Mouse (Mus musculus) neural tube, embryonic 13.5 days (tissue): Measurements from ENCODE around the gene Arl15. TPM values are rescaled to one million over a fixed set of nuclear protein-coding genes. Genes with fewer than 3 reads are reported as not detected.

Experiments
- ATAC-seq: fragments of 200-750 bp; cut with Nextera tagmentation; 2 replicates; pipeline ENCODE4 v1.8.0; 2017; ENCODE audit warnings: low read depth, mild to moderate bottlenecking, moderate TSS enrichment, moderate library complexity
- H3K27ac ChIP-seq: fragments of 300-500 bp; sonication (generic); replicated peaks from 2 replicates; pipeline ENCODE4 v1.5.1; 2015; ENCODE audit warnings: moderate library complexity, mild to moderate bottlenecking, inconsistent platforms
- H3K27me3 ChIP-seq: fragments of 300-500 bp; sonication (generic); 2 replicates; pipeline ENCODE4 v1.6.1; 2015; ENCODE audit warnings: mild to moderate bottlenecking, inconsistent platforms
- H3K36me3 ChIP-seq: fragments of 300-500 bp; sonication (generic); 2 replicates; pipeline ENCODE4 v1.6.1; 2015; ENCODE audit warnings: mild to moderate bottlenecking, inconsistent platforms
- H3K4me1 ChIP-seq: fragments of 300-500 bp; sonication (generic); replicated peaks from 2 replicates; pipeline ENCODE4 v1.6.1; 2015; ENCODE audit warnings: inconsistent platforms
- H3K4me2 ChIP-seq: fragments of 300-500 bp; sonication (generic); 2 replicates; pipeline ENCODE4 v1.6.1; 2015; ENCODE audit warnings: inconsistent platforms, mild to moderate bottlenecking, moderate library complexity
- H3K4me3 ChIP-seq: fragments of 300-500 bp; sonication (generic); 2 replicates; pipeline ENCODE4 v1.5.1; 2015; ENCODE audit warnings: mild to moderate bottlenecking, inconsistent platforms
- H3K9ac ChIP-seq: fragments of 300-500 bp; sonication (generic); 2 replicates; pipeline ENCODE4 v1.6.1; 2015; ENCODE audit warnings: moderate library complexity, mild to moderate bottlenecking, inconsistent platforms
- H3K9me3 ChIP-seq: fragments of 300-500 bp; sonication (generic); 2 replicates; pipeline ENCODE4 v1.6.1; 2016; ENCODE audit warnings: inconsistent platforms
- WGBS: fragments of 180-500 bp; shearing (Covaris S2); methylation state at CpG from one replicate; pipeline ENCODE4 v1.1.7; 2015; 5-methylcytosine and 5-hydroxymethylcytosine counted together
- polyA plus RNA-seq: library from polyadenylated mRNA; unstranded; fragments of >200 nt; fragmentation: Nextera tagmentation; extraction: Ambion mirVana; gene quantifications from 2 replicates; pipeline ENCODE4 v1.2.1, GENCODE M21; 2015

Arl15 gene
- polyA plus RNA-seq, 1 experiment from 2014 or later, result 14.8 TPM

- no peaks in the 10 kb centered on the region for H3K9me3 ChIP-seq
- H3K36me3 ChIP-seq, result no peaks in the 10 kb centered on the region
- peaks cover 34% of the 10 kb centered on the region for H3K4me1 ChIP-seq
- H3K27ac ChIP-seq, result no peak overlapping the region
- H3K4me2 ChIP-seq, result no peak overlapping the region
- ATAC-seq, result no peak
- WGBS, result 42% methylated on average over 9 of the region's 9 CpGs
- no peak overlapping the region for H3K9ac ChIP-seq
- H3K4me3 ChIP-seq, result no peak overlapping the region
- no peaks in the 10 kb centered on the region for H3K27me3 ChIP-seq
These were observed 17.7 kb downstream of the Arl15 start for GRCm38 (mm10) chr13:113811910-113812592.

DNA sequence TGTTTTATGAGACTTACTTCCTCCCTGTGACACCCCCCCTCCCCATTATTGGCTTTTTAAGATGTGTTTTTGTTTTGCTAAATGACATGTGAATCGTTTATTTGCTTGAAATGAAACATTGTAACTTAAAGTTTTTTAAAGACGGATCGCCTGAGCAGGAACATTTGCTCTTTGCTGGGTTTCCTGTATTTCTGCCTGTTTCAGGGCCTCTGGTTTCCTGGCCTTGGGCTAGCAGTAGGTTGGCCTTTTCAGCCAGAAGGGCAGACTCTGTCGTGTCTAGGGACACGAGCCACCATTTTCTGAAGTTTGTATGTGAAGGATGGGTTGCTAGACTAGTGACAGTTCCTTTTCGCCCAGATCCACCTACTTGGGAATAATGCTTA lies 18.3 kb downstream of the Arl15 start:
- H3K9me3 ChIP-seq, result no peaks in the 10 kb centered on the region

GRCm38 (mm10) chr13:113814121-113814520 lies 19.8 kb downstream of the Arl15 start:
- no peaks in the 10 kb centered on the region for H3K27me3 ChIP-seq
- no peak overlapping the region for H3K4me3 ChIP-seq
- 80% methylated on average over 8 of the region's 8 CpGs for WGBS
- H3K9me3 ChIP-seq, result no peaks in the 10 kb centered on the region
- H3K9ac ChIP-seq, result no peak overlapping the region
- no peak overlapping the region for H3K27ac ChIP-seq
- H3K4me1 ChIP-seq, result peaks cover 34% of the 10 kb centered on the region
- H3K4me2 ChIP-seq, result no peak overlapping the region
- no peak for ATAC-seq
- H3K36me3 ChIP-seq, result no peaks in the 10 kb centered on the region

More for the DNA sequence above, 18.3 kb downstream of the Arl15 start:
- no peaks in the 10 kb centered on the region for H3K36me3 ChIP-seq
- no peak for ATAC-seq
- no peak overlapping the region for H3K4me2 ChIP-seq
- H3K27me3 ChIP-seq, result no peaks in the 10 kb centered on the region
- no peak overlapping the region for H3K27ac ChIP-seq
- H3K4me1 ChIP-seq, result peaks cover 34% of the 10 kb centered on the region
- no peak overlapping the region for H3K9ac ChIP-seq
- 53% methylated on average over 6 of the region's 6 CpGs for WGBS
- no peak overlapping the region for H3K4me3 ChIP-seq

GRCm38 (mm10) chr13:113815697-113816420 lies 21.6 kb downstream of the Arl15 start:
- WGBS, result 26% methylated on average over 15 of the region's 15 CpGs

DNA sequence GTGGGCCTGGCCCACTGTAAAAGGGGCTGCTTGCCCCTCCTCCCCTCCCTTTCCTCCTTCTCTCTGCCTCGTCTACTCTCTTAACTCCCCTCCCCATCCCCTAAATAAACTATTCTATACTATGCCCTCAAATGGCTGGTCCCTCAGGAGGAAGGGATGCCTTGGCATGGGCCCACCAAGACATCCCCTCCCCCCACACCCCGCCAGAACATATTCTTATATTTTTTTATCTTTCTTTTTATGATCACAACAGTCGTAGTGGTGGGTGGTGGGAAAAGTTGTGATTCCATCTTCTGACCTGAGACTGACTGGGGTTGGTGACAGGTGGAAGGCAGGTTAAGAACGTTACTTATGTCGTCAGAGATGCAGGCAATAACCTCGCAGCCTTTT lies 22.1 kb downstream of the Arl15 start:
- peak; percentile 48; the same call in 1 of the 2 replicates for ATAC-seq
- Histone ChIP-seq H3K27ac (no peak overlapping the region), H3K9me3 (no peaks in the 10 kb centered on the region), H3K4me1 (peaks cover 30% of the 10 kb centered on the region), H3K4me2 (no peak overlapping the region), H3K36me3 (no peaks in the 10 kb centered on the region), H3K4me3 (no peak overlapping the region), H3K9ac (no peak overlapping the region), H3K27me3 (no peaks in the 10 kb centered on the region)
- WGBS, result 49% methylated on average over 6 of the region's 6 CpGs

More at GRCm38 (mm10) chr13:113815697-113816420, 21.6 kb downstream of the Arl15 start:
- Histone ChIP-seq H3K9ac (no peak overlapping the region), H3K27me3 (no peaks in the 10 kb centered on the region), H3K9me3 (no peaks in the 10 kb centered on the region), H3K36me3 (no peaks in the 10 kb centered on the region), H3K4me1 (peaks cover 34% of the 10 kb centered on the region), H3K4me3 (no peak overlapping the region), H3K27ac (no peak overlapping the region), H3K4me2 (no peak overlapping the region)
- ATAC-seq, result peak; percentile 18; the same call in 1 of the 2 replicates

DNA sequence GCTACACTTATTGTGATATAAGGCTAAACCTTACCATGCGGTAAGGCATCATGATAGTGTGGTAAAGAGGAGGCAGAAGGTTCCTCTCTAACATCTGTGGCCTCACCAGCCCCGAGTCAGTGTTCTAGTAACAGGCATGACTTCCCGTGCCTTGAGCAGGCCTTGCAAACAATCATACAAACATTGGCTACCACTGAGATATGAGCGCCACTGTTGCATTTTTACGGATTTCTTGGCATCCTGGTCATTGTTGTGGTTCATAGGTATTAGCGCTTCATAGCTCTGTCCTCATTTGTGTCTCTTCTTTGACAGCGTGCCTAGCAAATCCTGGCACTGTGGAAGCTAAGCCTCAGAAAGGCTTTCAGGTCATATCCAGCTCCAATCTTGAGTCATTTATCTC lies 24.7 kb downstream of the Arl15 start:
- Histone ChIP-seq H3K4me3 (no peak overlapping the region), H3K9me3 (no peaks in the 10 kb centered on the region), H3K36me3 (no peaks in the 10 kb centered on the region), H3K27me3 (no peaks in the 10 kb centered on the region), H3K4me1 (peaks cover 17% of the 10 kb centered on the region), H3K27ac (no peak overlapping the region), H3K4me2 (no peak overlapping the region), H3K9ac (no peak overlapping the region)
- 95% methylated on average over 7 of the region's 7 CpGs for WGBS
- ATAC-seq, result no peak

GRCm38 (mm10) chr13:113820176-113820575 lies 25.9 kb downstream of the Arl15 start:
- peaks cover 14% of the 10 kb centered on the region for H3K4me1 ChIP-seq
- no peaks in the 10 kb centered on the region for H3K9me3 ChIP-seq
- H3K27ac ChIP-seq, result no peak overlapping the region
- H3K4me2 ChIP-seq, result no peak overlapping the region
- no peaks in the 10 kb centered on the region for H3K36me3 ChIP-seq
- H3K4me3 ChIP-seq, result no peak overlapping the region
- no peak for ATAC-seq
- WGBS, result 90% methylated on average over 3 of the region's 3 CpGs
- H3K9ac ChIP-seq, result no peak overlapping the region
- H3K27me3 ChIP-seq, result no peaks in the 10 kb centered on the region

DNA sequence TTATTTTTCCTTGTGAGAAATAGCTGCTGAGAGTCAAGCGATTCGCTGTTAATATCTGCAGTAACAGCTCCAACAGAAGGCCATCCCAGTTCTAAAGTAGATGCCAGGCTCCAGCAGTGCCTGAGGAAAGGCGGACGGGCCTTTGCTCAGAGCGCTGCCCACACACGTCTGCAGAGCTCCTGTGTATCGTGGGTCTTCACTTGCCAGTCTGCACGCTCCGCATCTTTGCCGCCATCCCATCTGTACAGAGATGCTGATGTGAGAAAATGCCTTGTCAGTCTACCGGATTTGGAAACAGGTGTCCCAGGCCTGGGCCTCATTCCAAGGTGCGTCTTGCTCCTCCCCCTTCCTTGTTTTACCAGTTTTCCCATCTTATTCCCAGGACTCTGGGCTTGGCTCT lies 27.6 kb downstream of the Arl15 start:
- Histone ChIP-seq H3K4me3 (no peak overlapping the region), H3K9ac (no peak overlapping the region), H3K36me3 (no peaks in the 10 kb centered on the region), H3K9me3 (no peaks in the 10 kb centered on the region), H3K27ac (no peak overlapping the region), H3K4me2 (no peak overlapping the region), H3K4me1 (no peaks in the 10 kb centered on the region), H3K27me3 (no peaks in the 10 kb centered on the region)
- ATAC-seq, result no peak
- 89% methylated on average over 12 of the region's 12 CpGs for WGBS

DNA sequence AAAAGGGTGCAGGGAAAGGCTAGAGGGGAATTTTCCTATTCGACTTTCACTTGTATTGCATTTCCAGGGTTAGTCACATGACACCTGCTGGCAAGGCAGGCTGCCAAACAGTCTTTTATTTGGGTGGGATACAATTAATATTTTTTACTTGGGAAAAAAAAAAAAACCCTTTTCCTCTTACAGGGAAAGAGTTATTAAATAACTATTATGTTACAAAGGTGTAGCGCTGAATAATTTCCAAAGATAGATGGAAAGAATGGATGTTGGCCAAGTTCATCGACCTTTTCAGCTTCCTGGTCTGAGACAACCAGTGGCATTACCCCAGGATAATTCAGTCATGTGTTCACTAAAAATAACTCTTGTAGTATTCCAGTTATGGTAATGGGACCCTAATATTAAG lies 29.7 kb downstream of the Arl15 start:
- 83% methylated on average over 3 of the region's 3 CpGs for WGBS
- Histone ChIP-seq H3K4me1 (no peaks in the 10 kb centered on the region), H3K27me3 (no peaks in the 10 kb centered on the region), H3K4me2 (no peak overlapping the region), H3K27ac (no peak overlapping the region), H3K36me3 (no peaks in the 10 kb centered on the region), H3K4me3 (no peak overlapping the region), H3K9ac (no peak overlapping the region), H3K9me3 (no peaks in the 10 kb centered on the region)
- no peak for ATAC-seq

- Histone ChIP-seq H3K9ac (no peak overlapping the region), H3K4me2 (no peak overlapping the region), H3K9me3 (no peaks in the 10 kb centered on the region), H3K36me3 (no peaks in the 10 kb centered on the region), H3K27ac (no peak overlapping the region), H3K4me1 (no peaks in the 10 kb centered on the region), H3K4me3 (no peak overlapping the region), H3K27me3 (no peaks in the 10 kb centered on the region)
- 96% methylated on average over 3 of the region's 3 CpGs for WGBS
- ATAC-seq, result no peak
These were observed 34.3 kb downstream of the Arl15 start for GRCm38 (mm10) chr13:113828633-113829032.

GRCm38 (mm10) chr13:113829079-113829478 lies 34.8 kb downstream of the Arl15 start:
- Histone ChIP-seq H3K9me3 (no peaks in the 10 kb centered on the region), H3K9ac (no peak overlapping the region), H3K4me3 (no peak overlapping the region), H3K27me3 (no peaks in the 10 kb centered on the region), H3K27ac (no peak overlapping the region), H3K36me3 (no peaks in the 10 kb centered on the region), H3K4me2 (no peak overlapping the region), H3K4me1 (no peaks in the 10 kb centered on the region)
- WGBS, result 96% methylated on average over 2 of the region's 2 CpGs
- ATAC-seq, result no peak

DNA sequence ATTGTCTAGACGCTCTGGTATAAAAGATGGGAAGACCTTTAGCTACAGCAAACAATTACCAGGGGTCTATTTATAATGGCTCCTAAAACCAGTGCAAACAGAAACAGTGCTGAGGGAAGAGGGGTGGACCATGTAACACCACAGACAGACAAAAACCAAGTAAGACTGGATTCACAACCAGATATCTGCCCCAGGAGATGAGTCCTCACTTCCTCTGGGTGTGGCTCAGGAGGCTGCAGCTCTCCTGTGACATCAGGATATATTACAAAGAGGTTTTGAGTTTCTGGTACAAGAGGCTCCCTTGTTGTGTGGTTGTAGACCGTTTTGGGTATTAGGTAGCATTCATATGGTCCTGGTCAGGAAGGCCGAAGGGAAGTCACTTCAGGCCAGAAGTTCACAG lies 36.5 kb downstream of the Arl15 start:
- Histone ChIP-seq H3K9ac (no peak overlapping the region), H3K27me3 (no peaks in the 10 kb centered on the region), H3K4me2 (no peak overlapping the region), H3K4me1 (no peaks in the 10 kb centered on the region), H3K9me3 (no peaks in the 10 kb centered on the region), H3K36me3 (no peaks in the 10 kb centered on the region), H3K4me3 (no peak overlapping the region), H3K27ac (no peak overlapping the region)
- 81% methylated on average over 3 of the region's 3 CpGs for WGBS
- ATAC-seq, result no peak
